Mouse (Mus musculus): Measurements from ENCODE around the gene Hmgb1. TPM values are rescaled to one million over a fixed set of nuclear protein-coding genes. Genes with fewer than 3 reads are reported as not detected.
A peak's percentile ranks its signal among the peaks of the same experiment; 100 is the strongest.

Hmgb1 gene
- polyA plus RNA-seq, 2 experiments, result 577 to 1,456 TPM

- H3K27me3 ChIP-seq (ENCODE audit: control insufficient read depth, insufficient read depth, low read length), result no peaks in the 10 kb centered on the region
- 0 out of 2 replicates have a peak, but pooled peaks cover 4% of the 10 kb centered on the region for H3K9me3 ChIP-seq (ENCODE audit: control insufficient read depth, low read length)
- H3K4me2 ChIP-seq (replicated peaks; ENCODE audit: low read depth, low read length, severe bottlenecking), result no peak overlapping the region
- 91% methylated on average over 4 of the region's 4 CpGs for WGBS
- DNase-seq (ENCODE audit: low spot score) (no peak), ATAC-seq (ENCODE audit: low FRiP score, low read depth) (no peak)
- no peak overlapping the region for H3K27ac ChIP-seq (replicated peaks; ENCODE audit: low read depth, low read length)
- H3K9ac ChIP-seq (ENCODE audit: low read depth, low read length, severe bottlenecking), result no peak overlapping the region
- no peak overlapping the region for H3K4me3 ChIP-seq (replicated peaks; ENCODE audit: low read length)
- H3K4me1 ChIP-seq (ENCODE audit: control insufficient read depth, insufficient read depth, low read length), result peaks cover 22% of the 10 kb centered on the region; the same call in 1 of the 2 replicates
- no peaks in the 10 kb centered on the region for H3K36me3 ChIP-seq (ENCODE audit: control insufficient read depth, insufficient read depth, low read length)
- TF ChIP-seq POLR2A (IDR thresholded peaks at IDR 0.05; ENCODE audit: borderline replicate concordance, extremely low read depth, insufficient read depth, insufficient read length), result no peak
These were observed 151.9 kb downstream of the Hmgb1 start for GRCm38 (mm10) chr5:149032438-149032837.

- Histone ChIP-seq H3K27me3 (ENCODE audit: control insufficient read depth, insufficient read depth, low read length) (no peaks in the 10 kb centered on the region), H3K9me3 (ENCODE audit: control insufficient read depth, low read length) (no peaks in the 10 kb centered on the region), H3K36me3 (ENCODE audit: control insufficient read depth, insufficient read depth, low read length) (no peaks in the 10 kb centered on the region), H3K9ac (ENCODE audit: low read depth, low read length, severe bottlenecking) (peak overlapping the region; percentile 61), H3K27ac (replicated peaks; ENCODE audit: low read depth, low read length) (peak overlapping the region; percentile 94), H3K4me1 (ENCODE audit: control insufficient read depth, insufficient read depth, low read length) (peaks cover 22% of the 10 kb centered on the region; the same call in 1 of the 2 replicates), H3K4me3 (replicated peaks; ENCODE audit: low read length) (peak overlapping the region; percentile 33), H3K4me2 (replicated peaks; ENCODE audit: low read depth, low read length, severe bottlenecking) (peak overlapping the region; percentile 63)
- peak; percentile 49; the same call in 1 of the 2 replicates for TF ChIP-seq POLR2A (IDR thresholded peaks at IDR 0.05; ENCODE audit: borderline replicate concordance, extremely low read depth, insufficient read depth, insufficient read length)
- WGBS, result 3% methylated on average over 17 of the region's 30 CpGs
- DNase-seq (ENCODE audit: low spot score), result peak; percentile 87
- ATAC-seq (ENCODE audit: low FRiP score, low read depth), result peak; percentile 85
These were observed 153.0 kb downstream of the Hmgb1 start for GRCm38 (mm10) chr5:149031199-149031750.

- Histone ChIP-seq H3K4me3 (replicated peaks; ENCODE audit: low read length) (no peak overlapping the region), H3K27ac (replicated peaks; ENCODE audit: low read depth, low read length) (no peak overlapping the region), H3K4me1 (ENCODE audit: control insufficient read depth, insufficient read depth, low read length) (peaks cover 22% of the 10 kb centered on the region; the same call in 1 of the 2 replicates), H3K9ac (ENCODE audit: low read depth, low read length, severe bottlenecking) (no peak overlapping the region), H3K36me3 (ENCODE audit: control insufficient read depth, insufficient read depth, low read length) (no peaks in the 10 kb centered on the region), H3K9me3 (ENCODE audit: control insufficient read depth, low read length) (no peaks in the 10 kb centered on the region), H3K27me3 (ENCODE audit: control insufficient read depth, insufficient read depth, low read length) (no peaks in the 10 kb centered on the region), H3K4me2 (replicated peaks; ENCODE audit: low read depth, low read length, severe bottlenecking) (no peak overlapping the region)
- ATAC-seq (ENCODE audit: low FRiP score, low read depth) (no peak), DNase-seq (ENCODE audit: low spot score) (no peak)
- no peak for TF ChIP-seq POLR2A (IDR thresholded peaks at IDR 0.05; ENCODE audit: borderline replicate concordance, extremely low read depth, insufficient read depth, insufficient read length)
- WGBS, result 41% methylated on average over 2 of the region's 2 CpGs
These were observed 154.2 kb downstream of the Hmgb1 start for GRCm38 (mm10) chr5:149030103-149030502.

GRCm38 (mm10) chr5:149028394-149028793 lies 155.9 kb downstream of the Hmgb1 start:
- H3K4me1 ChIP-seq (ENCODE audit: control insufficient read depth, insufficient read depth, low read length), result peaks cover 22% of the 10 kb centered on the region; the same call in 1 of the 2 replicates
- no peaks in the 10 kb centered on the region for H3K36me3 ChIP-seq (ENCODE audit: control insufficient read depth, insufficient read depth, low read length)
- no peak overlapping the region for H3K4me3 ChIP-seq (replicated peaks; ENCODE audit: low read length)
- H3K4me2 ChIP-seq (replicated peaks; ENCODE audit: low read depth, low read length, severe bottlenecking), result no peak overlapping the region
- TF ChIP-seq POLR2A (IDR thresholded peaks at IDR 0.05; ENCODE audit: borderline replicate concordance, extremely low read depth, insufficient read depth, insufficient read length), result no peak
- WGBS, result 61% methylated on average over 5 of the region's 5 CpGs
- H3K27me3 ChIP-seq (ENCODE audit: control insufficient read depth, insufficient read depth, low read length), result no peaks in the 10 kb centered on the region
- H3K27ac ChIP-seq (replicated peaks; ENCODE audit: low read depth, low read length), result no peak overlapping the region
- no peak overlapping the region for H3K9ac ChIP-seq (ENCODE audit: low read depth, low read length, severe bottlenecking)
- no peak for DNase-seq (ENCODE audit: low spot score)
- H3K9me3 ChIP-seq (ENCODE audit: control insufficient read depth, low read length), result no peaks in the 10 kb centered on the region
- ATAC-seq (ENCODE audit: low FRiP score, low read depth), result no peak

- no peak for TF ChIP-seq POLR2A (IDR thresholded peaks at IDR 0.05; ENCODE audit: borderline replicate concordance, extremely low read depth, insufficient read depth, insufficient read length)
- H3K27ac ChIP-seq (replicated peaks; ENCODE audit: low read depth, low read length), result no peak overlapping the region
- H3K9ac ChIP-seq (ENCODE audit: low read depth, low read length, severe bottlenecking), result no peak overlapping the region
- no peaks in the 10 kb centered on the region for H3K36me3 ChIP-seq (ENCODE audit: control insufficient read depth, insufficient read depth, low read length)
- H3K27me3 ChIP-seq (ENCODE audit: control insufficient read depth, insufficient read depth, low read length), result no peaks in the 10 kb centered on the region
- DNase-seq (ENCODE audit: low spot score), result no peak
- ATAC-seq (ENCODE audit: low FRiP score, low read depth), result no peak
- WGBS, result 80% methylated on average over 8 of the region's 8 CpGs
- H3K4me3 ChIP-seq (replicated peaks; ENCODE audit: low read length), result no peak overlapping the region
- H3K4me2 ChIP-seq (replicated peaks; ENCODE audit: low read depth, low read length, severe bottlenecking), result no peak overlapping the region
- peaks cover 22% of the 10 kb centered on the region; the same call in 1 of the 2 replicates for H3K4me1 ChIP-seq (ENCODE audit: control insufficient read depth, insufficient read depth, low read length)
- no peaks in the 10 kb centered on the region for H3K9me3 ChIP-seq (ENCODE audit: control insufficient read depth, low read length)
These were observed 156.9 kb downstream of the Hmgb1 start for GRCm38 (mm10) chr5:149027389-149027788.

All from limb, embryonic 14.5 days (tissue).